Mouse (Mus musculus): ENCODE results near the gene Gm17018. TPM values are rescaled to one million over a fixed set of nuclear protein-coding genes. Genes with fewer than 3 reads are reported as not detected.

The Gm17018 gene
- polyA plus RNA-seq, 1 experiment from 2014 or later: 44.0 TPM

DNA sequence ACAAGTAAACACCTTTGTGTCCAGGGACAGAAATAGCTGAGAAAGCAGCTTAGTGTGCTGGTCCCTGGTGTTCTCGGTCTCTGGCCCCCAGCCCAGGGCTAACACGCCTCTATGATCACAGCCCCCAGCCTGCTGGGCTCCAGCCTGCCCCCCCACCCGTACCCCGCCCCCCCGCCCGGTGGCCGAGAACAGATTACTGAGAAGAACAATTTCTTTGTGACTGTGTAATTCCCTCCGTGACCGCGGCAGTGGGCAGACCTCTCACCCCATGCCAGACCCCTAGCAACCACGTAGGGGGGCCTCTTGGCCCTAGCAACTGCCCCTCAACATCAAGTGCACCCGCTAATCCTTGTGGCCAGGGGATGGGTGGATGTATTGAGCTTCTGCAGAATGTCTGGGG, 19.8 kb downstream of the Gm17018 start:
- Histone ChIP-seq H3K9ac (no peak overlapping the region), H3K27me3 (peaks cover 57% of the 10 kb centered on the region), H3K4me2 (no peak overlapping the region), H3K4me1 (peaks cover 14% of the 10 kb centered on the region), H3K27ac (no peak overlapping the region), H3K36me3 (ENCODE audit: poor library complexity, severe bottlenecking) (peaks cover 38% of the 10 kb centered on the region), H3K9me3 (replicated peaks) (no peaks in the 10 kb centered on the region; the same call in 1 of the 2 replicates), H3K4me3 (no peak overlapping the region)
- WGBS: 28% methylated on average over 11 of the region's 12 CpGs
- ATAC-seq: no peak

DNA sequence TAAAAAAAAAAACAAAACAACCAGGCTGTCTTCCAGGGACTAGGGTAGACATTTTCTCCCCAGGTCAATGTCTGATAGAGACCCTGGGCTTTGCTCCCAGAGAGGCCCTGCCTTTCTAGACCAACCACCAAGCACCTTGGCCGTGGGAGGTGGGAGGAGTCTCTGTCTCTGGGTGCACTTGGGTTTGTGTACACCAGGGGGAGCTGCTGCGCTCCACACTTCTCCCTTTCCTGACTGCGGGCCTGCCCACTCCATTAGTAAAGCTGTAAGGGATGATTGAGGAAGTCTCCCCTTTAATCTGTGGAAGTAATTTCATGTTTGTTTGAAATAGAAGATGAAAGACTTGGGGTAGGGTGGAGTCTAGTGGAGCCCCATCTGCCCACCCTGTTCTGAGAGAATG, 20.8 kb downstream of the Gm17018 start:
- no peak overlapping the region for H3K4me3 ChIP-seq
- peaks cover 34% of the 10 kb centered on the region for H3K36me3 ChIP-seq (ENCODE audit: poor library complexity, severe bottlenecking)
- H3K4me2 ChIP-seq: no peak overlapping the region
- H3K9ac ChIP-seq: no peak overlapping the region
- no peaks in the 10 kb centered on the region; the same call in 1 of the 2 replicates for H3K9me3 ChIP-seq (replicated peaks)
- ATAC-seq: no peak
- H3K27me3 ChIP-seq: peaks cover 61% of the 10 kb centered on the region
- 51% methylated on average over 3 of the region's 3 CpGs for WGBS
- peaks cover 14% of the 10 kb centered on the region for H3K4me1 ChIP-seq
- H3K27ac ChIP-seq: no peak overlapping the region

DNA sequence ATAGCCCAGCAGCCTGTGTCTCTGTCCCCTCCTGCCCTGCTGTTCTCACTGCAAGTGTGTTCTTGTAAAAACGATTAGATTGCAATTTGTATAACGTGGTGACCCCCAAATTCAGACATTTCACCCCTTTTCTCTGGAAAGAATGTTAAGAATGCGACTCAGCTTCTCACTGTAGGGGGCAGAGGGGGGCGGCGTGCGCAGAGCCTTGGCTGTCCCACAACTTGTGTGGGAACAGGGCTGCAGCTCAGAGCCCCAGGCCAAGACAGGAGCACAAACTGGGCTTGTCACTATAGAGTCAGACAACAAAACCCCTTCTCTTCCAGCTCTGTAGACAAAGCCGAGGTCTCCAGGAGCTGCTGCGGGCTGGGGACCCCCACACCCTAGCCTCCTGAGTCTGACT, 21.7 kb downstream of the Gm17018 start:
- peaks cover 14% of the 10 kb centered on the region for H3K4me1 ChIP-seq
- no peak overlapping the region for H3K9ac ChIP-seq
- H3K36me3 ChIP-seq (ENCODE audit: poor library complexity, severe bottlenecking): peaks cover 25% of the 10 kb centered on the region
- peaks cover 62% of the 10 kb centered on the region for H3K27me3 ChIP-seq
- no peak overlapping the region for H3K4me3 ChIP-seq
- no peak overlapping the region for H3K4me2 ChIP-seq
- WGBS: 10% methylated on average over 8 of the region's 8 CpGs
- no peaks in the 10 kb centered on the region; the same call in 1 of the 2 replicates for H3K9me3 ChIP-seq (replicated peaks)
- no peak overlapping the region for H3K27ac ChIP-seq
- no peak for ATAC-seq

DNA sequence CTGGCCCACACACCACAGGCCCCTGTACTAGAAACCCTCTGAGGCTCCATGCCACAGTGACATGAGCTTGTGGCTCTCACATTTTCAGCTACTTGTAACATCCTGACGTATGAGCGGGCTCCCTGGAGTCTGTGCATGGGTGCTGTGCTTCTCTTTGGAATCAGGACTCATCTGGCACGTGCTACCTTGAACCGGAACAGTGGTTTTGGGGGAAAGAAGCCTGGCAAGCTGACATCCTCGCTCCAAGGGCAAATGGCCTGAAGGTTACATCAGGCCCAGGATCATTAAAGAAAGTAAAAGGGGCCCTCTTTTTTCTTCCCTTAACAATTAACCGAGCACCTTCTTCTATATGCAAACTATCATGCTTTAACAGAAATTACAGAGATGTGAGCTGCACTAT, 22.7 kb downstream of the Gm17018 start:
- Histone ChIP-seq H3K9me3 (replicated peaks) (no peaks in the 10 kb centered on the region; the same call in 1 of the 2 replicates), H3K27me3 (peaks cover 71% of the 10 kb centered on the region), H3K4me2 (no peak overlapping the region), H3K9ac (no peak overlapping the region), H3K4me3 (no peak overlapping the region), H3K27ac (no peak overlapping the region), H3K36me3 (ENCODE audit: poor library complexity, severe bottlenecking) (peaks cover 15% of the 10 kb centered on the region), H3K4me1 (peaks cover 14% of the 10 kb centered on the region)
- WGBS: 81% methylated on average over 6 of the region's 6 CpGs
- ATAC-seq: no peak

DNA sequence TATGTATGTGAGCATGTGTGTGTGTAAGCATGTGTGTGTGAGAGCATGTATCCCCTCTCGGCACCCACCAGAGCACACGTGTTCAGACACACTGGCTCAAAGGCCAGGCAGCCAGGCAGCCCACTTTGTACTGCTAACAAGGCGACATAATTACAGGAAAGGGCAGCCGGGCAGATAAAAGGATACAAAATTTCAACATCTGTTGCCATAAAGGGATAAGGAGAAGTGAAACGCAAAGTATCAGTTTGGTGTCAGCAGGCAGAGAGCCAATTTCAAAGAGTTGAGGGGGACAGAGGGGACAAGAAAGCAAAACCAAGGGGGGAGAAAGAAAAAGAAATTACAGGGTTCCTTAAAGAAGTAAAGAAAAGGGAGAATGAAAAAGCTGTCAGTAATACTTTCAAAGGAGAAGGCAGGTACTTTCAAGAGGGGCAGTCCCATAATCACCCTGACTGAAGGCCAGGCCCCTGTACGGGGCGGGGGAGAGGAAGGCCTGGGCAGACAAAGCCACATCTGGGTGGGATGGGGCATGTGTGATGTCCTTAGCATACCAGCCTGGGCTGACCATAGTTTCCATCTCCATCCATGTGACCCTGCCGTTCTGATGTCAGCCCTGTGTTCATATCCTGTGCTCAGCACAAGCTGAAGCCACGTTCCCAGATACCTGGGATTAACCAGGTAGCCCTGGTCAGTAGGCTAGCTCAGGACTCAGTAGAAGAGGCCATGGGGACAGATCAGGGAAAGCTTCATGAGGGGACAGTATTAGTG, 24.6 kb downstream of the Gm17018 start:
- Histone ChIP-seq H3K9me3 (replicated peaks) (no peaks in the 10 kb centered on the region; the same call in 1 of the 2 replicates), H3K4me3 (no peak overlapping the region), H3K36me3 (ENCODE audit: poor library complexity, severe bottlenecking) (no peaks in the 10 kb centered on the region; the same call in 1 of the 2 replicates), H3K27ac (no peak overlapping the region), H3K4me2 (no peak overlapping the region), H3K27me3 (peaks cover 78% of the 10 kb centered on the region), H3K9ac (no peak overlapping the region), H3K4me1 (peaks cover 10% of the 10 kb centered on the region)
- no peak for ATAC-seq
- 57% methylated on average over 9 of the region's 9 CpGs for WGBS

DNA sequence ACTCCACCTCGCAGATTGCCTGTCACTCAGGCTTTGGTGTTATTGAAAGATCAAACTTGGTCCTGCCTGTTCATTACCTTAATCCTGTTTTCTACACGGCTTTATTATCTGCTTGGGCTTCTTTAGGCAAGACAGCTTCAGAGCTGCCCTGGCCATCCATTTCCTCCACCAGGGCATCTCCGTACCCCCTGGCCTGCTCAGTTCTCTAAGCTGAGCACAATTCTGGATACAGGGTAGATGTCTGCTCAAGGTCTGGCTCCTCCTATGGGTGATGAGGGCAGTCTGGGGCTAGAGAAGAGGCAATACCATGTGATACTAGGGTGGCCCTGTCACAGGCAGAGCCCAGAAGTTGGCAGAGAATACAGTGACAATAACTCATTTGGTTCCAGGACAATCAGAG, 26.4 kb downstream of the Gm17018 start:
- H3K4me2 ChIP-seq: no peak overlapping the region
- 31% methylated on average over 3 of the region's 3 CpGs for WGBS
- H3K9me3 ChIP-seq (replicated peaks): no peaks in the 10 kb centered on the region
- no peak overlapping the region for H3K9ac ChIP-seq
- H3K4me1 ChIP-seq: peaks cover 7% of the 10 kb centered on the region
- no peak overlapping the region for H3K4me3 ChIP-seq
- H3K36me3 ChIP-seq (ENCODE audit: poor library complexity, severe bottlenecking): no peaks in the 10 kb centered on the region; the same call in 1 of the 2 replicates
- peaks cover 89% of the 10 kb centered on the region for H3K27me3 ChIP-seq
- no peak overlapping the region for H3K27ac ChIP-seq
- ATAC-seq: no peak

DNA sequence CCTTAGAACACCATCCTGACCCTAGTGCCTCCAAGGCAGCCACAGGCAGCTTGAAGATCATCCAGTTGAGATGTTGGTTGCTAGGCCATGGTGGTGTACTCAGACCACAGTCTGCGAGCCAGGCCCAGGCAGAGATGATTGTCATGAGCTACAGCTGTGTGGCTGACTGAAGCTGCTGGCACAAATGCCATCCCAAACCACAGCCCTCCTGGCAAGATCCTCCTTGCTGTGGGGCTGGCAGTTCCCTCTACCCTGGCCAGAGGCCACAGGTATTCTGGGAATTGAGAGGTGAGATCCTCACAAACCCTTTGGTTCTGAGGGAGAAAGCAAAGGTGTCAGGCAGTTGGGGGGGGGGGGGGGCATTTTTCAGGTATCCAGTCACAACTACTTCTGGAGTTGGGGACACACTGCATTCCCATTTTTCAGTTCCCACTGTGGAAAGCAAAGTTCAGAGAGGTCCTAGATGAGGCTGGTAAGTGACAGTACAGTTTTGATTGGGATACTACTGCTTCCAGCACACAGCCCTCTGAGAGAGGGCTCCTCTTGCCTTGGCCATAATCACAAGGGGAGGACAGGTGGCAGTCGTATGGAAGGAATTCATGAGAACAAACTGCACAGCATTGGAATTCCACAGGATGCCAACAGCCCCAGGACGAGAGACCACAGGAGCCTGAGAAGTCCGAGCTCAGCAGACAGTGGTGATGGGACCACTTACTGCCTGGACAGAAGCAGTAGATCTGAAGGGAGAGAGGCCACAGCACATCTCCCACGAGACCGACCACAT, 27.3 kb downstream of the Gm17018 start:
- H3K9ac ChIP-seq: no peak overlapping the region
- no peaks in the 10 kb centered on the region for H3K4me1 ChIP-seq
- no peak for ATAC-seq
- H3K4me3 ChIP-seq: no peak overlapping the region
- 90% methylated on average over 6 of the region's 6 CpGs for WGBS
- no peak overlapping the region for H3K27ac ChIP-seq
- H3K4me2 ChIP-seq: no peak overlapping the region
- H3K27me3 ChIP-seq: peaks cover 89% of the 10 kb centered on the region
- no peaks in the 10 kb centered on the region; the same call in 1 of the 2 replicates for H3K36me3 ChIP-seq (ENCODE audit: poor library complexity, severe bottlenecking)
- H3K9me3 ChIP-seq (replicated peaks): no peaks in the 10 kb centered on the region

DNA sequence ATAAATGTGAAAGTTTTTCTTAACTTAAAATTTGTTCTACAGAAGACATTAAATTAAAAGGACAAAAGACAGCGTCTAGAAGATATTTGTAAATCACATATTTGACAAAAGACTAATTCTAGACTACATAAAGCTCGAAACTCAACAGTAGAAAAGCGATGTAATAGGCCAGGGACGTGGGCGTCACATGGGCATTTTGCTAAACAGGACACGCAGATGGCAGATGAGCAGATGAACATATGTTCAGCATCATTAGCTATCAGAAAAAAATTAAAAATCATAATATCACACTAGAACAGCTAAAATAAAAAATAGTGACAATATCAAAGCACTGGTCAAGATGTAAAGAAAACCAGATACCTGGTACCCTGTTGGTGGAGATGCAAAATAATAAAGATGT, 29.3 kb downstream of the Gm17018 start:
- Histone ChIP-seq H3K27ac (no peak overlapping the region), H3K4me3 (no peak overlapping the region), H3K4me2 (no peak overlapping the region), H3K27me3 (peaks cover 94% of the 10 kb centered on the region), H3K9ac (no peak overlapping the region), H3K36me3 (ENCODE audit: poor library complexity, severe bottlenecking) (no peaks in the 10 kb centered on the region; the same call in 1 of the 2 replicates), H3K4me1 (no peaks in the 10 kb centered on the region), H3K9me3 (replicated peaks) (no peaks in the 10 kb centered on the region)
- WGBS: 93% methylated on average over 6 of the region's 6 CpGs
- ATAC-seq: no peak

DNA sequence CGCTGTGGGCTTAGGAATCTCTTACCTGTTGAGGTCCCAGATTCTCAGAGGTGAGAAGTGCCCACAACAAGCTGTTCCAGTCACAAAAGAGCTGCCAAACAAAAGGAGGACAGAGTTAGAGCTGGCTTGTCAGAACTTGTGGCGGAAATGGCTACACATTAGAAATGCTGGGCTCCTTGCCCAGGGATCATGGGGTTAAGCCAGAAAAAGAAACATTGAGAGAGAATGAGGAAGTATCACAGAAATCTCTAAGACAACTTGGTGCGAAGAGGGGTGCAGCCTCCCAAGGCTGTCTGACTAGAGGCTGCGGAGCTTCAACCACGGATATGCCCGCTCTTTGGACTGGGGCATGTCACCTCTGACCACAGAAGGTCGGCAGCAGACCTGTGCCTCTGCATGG, 31.3 kb downstream of the Gm17018 start:
- peaks cover 93% of the 10 kb centered on the region for H3K27me3 ChIP-seq

DNA sequence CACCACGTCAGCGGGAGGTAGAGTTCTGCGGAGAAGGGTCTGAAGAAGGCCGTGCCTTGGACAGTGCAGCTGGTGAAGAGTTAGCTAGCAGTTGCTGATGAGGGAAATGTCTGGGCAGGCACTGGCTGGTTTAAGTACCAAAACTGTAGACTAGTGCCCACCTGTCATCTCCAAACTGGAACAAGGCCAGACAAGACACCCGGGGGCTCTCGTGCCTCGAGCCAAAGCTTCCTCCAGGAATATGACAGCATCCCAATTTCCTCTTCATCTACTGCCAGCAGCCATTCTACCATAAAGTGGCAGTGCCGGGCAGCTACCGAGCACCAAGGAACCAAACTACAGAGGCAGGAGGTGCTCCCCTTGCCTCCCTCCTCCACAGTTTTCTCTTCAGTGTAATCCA, 32.5 kb downstream of the Gm17018 start:
- Histone ChIP-seq H3K36me3 (ENCODE audit: poor library complexity, severe bottlenecking) (no peaks in the 10 kb centered on the region), H3K27me3 (peaks cover 93% of the 10 kb centered on the region), H3K27ac (no peak overlapping the region), H3K9ac (no peak overlapping the region), H3K4me2 (no peak overlapping the region), H3K4me1 (peaks cover 14% of the 10 kb centered on the region), H3K4me3 (no peak overlapping the region), H3K9me3 (replicated peaks) (no peaks in the 10 kb centered on the region)
- no peak for ATAC-seq
- 89% methylated on average over 9 of the region's 9 CpGs for WGBS

More for the DNA sequence above, 31.3 kb downstream of the Gm17018 start:
- H3K36me3 ChIP-seq (ENCODE audit: poor library complexity, severe bottlenecking): no peaks in the 10 kb centered on the region; the same call in 1 of the 2 replicates
- H3K27ac ChIP-seq: no peak overlapping the region
- ATAC-seq: no peak
- H3K4me1 ChIP-seq: peaks cover 13% of the 10 kb centered on the region
- H3K9me3 ChIP-seq (replicated peaks): no peaks in the 10 kb centered on the region
- H3K9ac ChIP-seq: no peak overlapping the region
- H3K4me3 ChIP-seq: no peak overlapping the region
- 88% methylated on average over 7 of the region's 7 CpGs for WGBS
- no peak overlapping the region for H3K4me2 ChIP-seq

DNA sequence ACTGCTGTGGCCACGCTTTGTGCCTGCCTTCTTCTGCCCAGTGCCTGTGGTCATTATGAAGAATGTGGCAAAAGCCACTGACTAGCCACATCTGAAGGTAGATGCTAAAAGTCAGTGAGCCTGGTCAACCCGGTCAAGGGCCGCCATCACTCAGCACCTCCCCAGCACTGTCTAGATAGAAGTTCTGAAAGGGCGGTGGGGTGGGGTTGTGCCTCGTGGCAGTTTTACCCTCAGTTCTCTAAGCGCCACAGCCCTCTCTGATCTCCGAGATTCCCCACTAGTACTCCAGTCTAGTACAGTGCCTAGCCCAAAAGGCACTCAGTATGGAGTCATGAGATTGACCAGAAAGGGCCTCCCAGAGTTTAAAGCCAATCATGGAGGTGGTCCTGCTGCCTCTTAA, 33.7 kb downstream of the Gm17018 start:
- H3K27ac ChIP-seq: no peak overlapping the region
- H3K36me3 ChIP-seq (ENCODE audit: poor library complexity, severe bottlenecking): no peaks in the 10 kb centered on the region
- H3K4me2 ChIP-seq: no peak overlapping the region
- H3K4me1 ChIP-seq: peaks cover 14% of the 10 kb centered on the region
- H3K9me3 ChIP-seq (replicated peaks): no peaks in the 10 kb centered on the region
- no peak overlapping the region for H3K9ac ChIP-seq
- 95% methylated on average over 7 of the region's 7 CpGs for WGBS
- peaks cover 95% of the 10 kb centered on the region for H3K27me3 ChIP-seq
- H3K4me3 ChIP-seq: no peak overlapping the region
- no peak for ATAC-seq

DNA sequence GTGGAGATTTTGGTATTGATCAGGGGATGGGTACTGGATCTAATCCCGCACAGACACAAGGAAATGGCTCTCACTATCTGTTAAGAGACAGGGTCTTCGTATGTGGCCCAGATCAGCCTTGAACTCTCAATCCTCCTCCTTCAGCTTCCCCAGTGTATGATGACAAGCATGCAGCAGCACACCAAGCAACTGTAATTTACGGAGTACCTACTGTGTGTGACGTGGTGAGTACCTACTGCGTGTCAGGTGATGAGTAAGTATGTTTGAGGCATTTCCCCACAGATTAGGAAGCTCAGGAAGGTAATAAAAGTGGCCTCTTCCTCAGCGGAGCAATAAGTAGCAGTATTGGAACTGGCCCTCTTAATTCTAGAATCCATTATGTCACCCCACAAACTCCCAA, 35.1 kb downstream of the Gm17018 start:
- WGBS: 84% methylated on average over 6 of the region's 6 CpGs
- Histone ChIP-seq H3K9ac (no peak overlapping the region), H3K4me1 (peaks cover 14% of the 10 kb centered on the region), H3K27me3 (peaks cover 98% of the 10 kb centered on the region), H3K4me3 (no peak overlapping the region), H3K9me3 (replicated peaks) (no peaks in the 10 kb centered on the region), H3K27ac (no peak overlapping the region), H3K36me3 (ENCODE audit: poor library complexity, severe bottlenecking) (no peaks in the 10 kb centered on the region), H3K4me2 (no peak overlapping the region)
- no peak for ATAC-seq
